Mouse (Mus musculus) macrophage (primary cell): ENCODE results near the gene Cfap161. TPM values are rescaled to one million over a fixed set of nuclear protein-coding genes. Genes with fewer than 3 reads are reported as not detected.

Experiments
- H3K27ac ChIP-seq: fragments of 350-480 bp; formaldehyde crosslinking; 2 replicates; pipeline ENCODE4 v1.9.0; 2021
- H3K36me3 ChIP-seq: fragments of 350-480 bp; formaldehyde crosslinking; 2 replicates; pipeline ENCODE4 v1.9.0; 2021; ENCODE audit errors: inconsistent target
- H3K4me3 ChIP-seq: fragments of 350-480 bp; formaldehyde crosslinking; 2 replicates; pipeline ENCODE4 v1.9.0; 2021; ENCODE audit errors: inconsistent target
- H3K79me2 ChIP-seq: fragments of 350-480 bp; formaldehyde crosslinking; 2 replicates; pipeline ENCODE4 v1.9.0; 2021; ENCODE audit errors: inconsistent target
- WGBS: methylation state at CpG from one replicate; pipeline ENCODE4 v1.1.7; 2026; ENCODE audit warnings: inconsistent platforms; ENCODE audit not compliant: missing documents; 5-methylcytosine and 5-hydroxymethylcytosine counted together
- polyA plus RNA-seq: library from polyadenylated mRNA; stranded (reverse); fragments of 250-400 nt; gene quantifications from 3 replicates; pipeline ENCODE4 v1.2.4, GENCODE M21; 2018; ENCODE audit warnings: inconsistent platforms

The Cfap161 gene
- polyA plus RNA-seq, 1 experiment from 2014 or later = 1.3 TPM

GRCm38 (mm10) chr7:83794006-83794683 is 535 bp downstream of the Cfap161 start:
- 65% methylated on average over 11 of the region's 11 CpGs for WGBS
- H3K27ac ChIP-seq = no peak overlapping the region
- H3K4me3 ChIP-seq = no peak overlapping the region

GRCm38 (mm10) chr7:83780881-83781280 is 13.8 kb downstream of the Cfap161 start:
- no peaks in the 10 kb centered on the region for H3K36me3 ChIP-seq
- H3K4me3 ChIP-seq = no peak overlapping the region
- 88% methylated on average over 4 of the region's 4 CpGs for WGBS
- H3K27ac ChIP-seq = no peak overlapping the region
- H3K79me2 ChIP-seq = no peaks in the 10 kb centered on the region

More at GRCm38 (mm10) chr7:83794006-83794683, 535 bp downstream of the Cfap161 start:
- Histone ChIP-seq H3K79me2 (no peaks in the 10 kb centered on the region), H3K36me3 (no peaks in the 10 kb centered on the region)

DNA sequence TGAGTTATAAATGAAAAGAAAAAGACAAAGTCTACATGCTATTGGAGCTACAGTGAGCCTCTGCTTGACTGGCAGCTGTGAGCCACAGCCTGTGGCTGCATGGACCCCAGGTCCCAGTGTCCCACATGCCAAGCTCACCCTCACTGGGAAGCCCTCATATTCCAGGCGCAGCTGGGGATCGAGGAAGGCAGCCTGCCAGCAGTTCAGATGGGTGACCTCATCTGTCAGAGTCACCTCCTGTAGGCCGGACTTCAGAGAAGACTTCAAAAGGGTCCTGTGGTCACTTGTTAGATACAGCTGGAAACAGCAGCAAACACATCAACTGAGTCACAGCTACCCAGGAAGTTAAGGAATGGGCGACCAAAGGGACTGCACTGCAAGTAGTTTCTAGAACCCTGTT is 14.7 kb downstream of the Cfap161 start:
- WGBS = 88% methylated on average over 4 of the region's 4 CpGs
- Histone ChIP-seq H3K4me3 (no peak overlapping the region), H3K27ac (no peak overlapping the region), H3K79me2 (no peaks in the 10 kb centered on the region), H3K36me3 (no peaks in the 10 kb centered on the region)

DNA sequence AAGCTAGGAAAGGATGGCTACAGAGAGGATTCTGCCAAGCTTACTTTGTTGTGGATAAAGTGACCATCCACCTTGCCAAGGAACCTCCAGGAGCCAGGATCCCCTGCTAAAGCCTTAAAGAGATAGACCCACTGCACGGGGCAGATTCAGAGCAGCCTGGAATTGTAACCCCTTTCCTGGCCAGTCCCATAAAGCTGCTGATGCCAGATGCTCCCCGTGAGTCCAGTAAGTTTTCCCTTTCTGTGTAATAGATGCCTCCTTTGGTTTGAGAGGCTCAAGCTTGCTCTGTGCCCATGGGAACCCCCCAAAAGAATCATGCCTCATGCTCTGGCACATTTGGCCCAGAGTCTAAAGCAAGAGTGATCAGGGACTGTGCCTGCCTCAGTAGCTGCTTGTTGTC is 15.7 kb downstream of the Cfap161 start:
- Histone ChIP-seq H3K4me3 (no peak overlapping the region), H3K79me2 (no peaks in the 10 kb centered on the region), H3K27ac (no peak overlapping the region), H3K36me3 (no peaks in the 10 kb centered on the region)
- WGBS = 91% methylated on average over 2 of the region's 2 CpGs

DNA sequence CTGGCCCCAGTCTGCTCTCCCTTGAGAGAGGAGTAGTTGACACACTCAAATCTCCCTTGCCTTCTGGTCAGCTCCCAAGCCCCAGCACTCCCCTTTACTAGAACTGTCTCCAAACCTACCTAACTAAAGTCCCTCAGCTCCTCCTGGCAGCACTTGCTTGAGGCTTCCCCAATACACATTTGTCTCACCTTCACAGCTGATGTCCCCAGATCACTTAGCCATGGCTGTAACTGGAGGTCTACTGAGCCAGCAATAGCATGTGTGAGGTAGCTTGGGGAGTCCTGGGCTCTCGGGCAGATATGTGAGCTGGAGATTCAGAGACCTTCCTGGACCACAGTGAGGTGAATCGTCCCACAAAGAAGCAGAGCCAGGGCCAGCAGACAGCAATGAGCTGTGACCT is 16.2 kb downstream of the Cfap161 start:
- H3K79me2 ChIP-seq = no peaks in the 10 kb centered on the region
- no peak overlapping the region for H3K27ac ChIP-seq
- H3K4me3 ChIP-seq = no peak overlapping the region
- no peaks in the 10 kb centered on the region for H3K36me3 ChIP-seq
- WGBS = 88% methylated on average over 2 of the region's 2 CpGs

DNA sequence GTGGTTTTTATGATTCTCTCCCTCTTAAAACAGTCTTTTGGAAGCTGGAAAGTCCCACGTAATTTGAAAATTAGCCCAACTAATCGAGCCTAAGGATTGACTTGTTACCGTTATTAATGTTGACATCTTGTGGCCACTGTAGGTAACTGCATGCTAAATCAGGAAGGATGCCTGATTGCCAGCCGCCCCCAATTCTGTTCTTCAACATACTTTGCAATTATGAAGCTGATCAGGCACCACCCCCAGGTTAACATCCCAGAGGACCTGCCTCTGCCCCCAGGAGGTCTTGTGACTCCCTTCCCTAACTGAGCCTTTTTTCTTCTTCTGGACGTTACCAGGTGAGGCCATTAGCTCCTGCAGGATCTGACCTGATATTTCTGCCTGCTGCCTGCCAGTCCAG is 20.0 kb downstream of the Cfap161 start:
- Histone ChIP-seq H3K4me3 (no peak overlapping the region), H3K27ac (no peak overlapping the region), H3K36me3 (no peaks in the 10 kb centered on the region), H3K79me2 (no peaks in the 10 kb centered on the region)
- 18% methylated on average over 5 of the region's 5 CpGs for WGBS

- Histone ChIP-seq H3K36me3 (no peaks in the 10 kb centered on the region), H3K27ac (no peak overlapping the region), H3K4me3 (no peak overlapping the region), H3K79me2 (no peaks in the 10 kb centered on the region)
- WGBS = 92% methylated on average over 3 of the region's 3 CpGs
These were observed 31.0 kb downstream of the Cfap161 start for GRCm38 (mm10) chr7:83763674-83764073.

- Histone ChIP-seq H3K36me3 (no peaks in the 10 kb centered on the region), H3K27ac (no peak overlapping the region), H3K79me2 (no peaks in the 10 kb centered on the region), H3K4me3 (no peak overlapping the region)
- WGBS = 95% methylated on average over 5 of the region's 5 CpGs
These were observed 32.3 kb downstream of the Cfap161 start for GRCm38 (mm10) chr7:83762336-83762735.

- H3K27ac ChIP-seq = no peak overlapping the region
- H3K79me2 ChIP-seq = no peaks in the 10 kb centered on the region
- H3K4me3 ChIP-seq = no peak overlapping the region
- no peaks in the 10 kb centered on the region for H3K36me3 ChIP-seq
- WGBS = 87% methylated on average over 1 of the region's 1 CpGs
These were observed 43.6 kb downstream of the Cfap161 start for GRCm38 (mm10) chr7:83751055-83751454.

- Histone ChIP-seq H3K4me3 (no peak overlapping the region), H3K79me2 (no peaks in the 10 kb centered on the region), H3K27ac (no peak overlapping the region), H3K36me3 (no peaks in the 10 kb centered on the region)
- 90% methylated on average over 1 of the region's 1 CpGs for WGBS
These were observed 46.3 kb downstream of the Cfap161 start for GRCm38 (mm10) chr7:83748405-83748804.

GRCm38 (mm10) chr7:83746107-83746687 is 48.5 kb downstream of the Cfap161 start:
- H3K36me3 ChIP-seq = no peaks in the 10 kb centered on the region
- no peak overlapping the region for H3K27ac ChIP-seq
- no peaks in the 10 kb centered on the region for H3K79me2 ChIP-seq
- 83% methylated on average over 8 of the region's 8 CpGs for WGBS
- H3K4me3 ChIP-seq = no peak overlapping the region

DNA sequence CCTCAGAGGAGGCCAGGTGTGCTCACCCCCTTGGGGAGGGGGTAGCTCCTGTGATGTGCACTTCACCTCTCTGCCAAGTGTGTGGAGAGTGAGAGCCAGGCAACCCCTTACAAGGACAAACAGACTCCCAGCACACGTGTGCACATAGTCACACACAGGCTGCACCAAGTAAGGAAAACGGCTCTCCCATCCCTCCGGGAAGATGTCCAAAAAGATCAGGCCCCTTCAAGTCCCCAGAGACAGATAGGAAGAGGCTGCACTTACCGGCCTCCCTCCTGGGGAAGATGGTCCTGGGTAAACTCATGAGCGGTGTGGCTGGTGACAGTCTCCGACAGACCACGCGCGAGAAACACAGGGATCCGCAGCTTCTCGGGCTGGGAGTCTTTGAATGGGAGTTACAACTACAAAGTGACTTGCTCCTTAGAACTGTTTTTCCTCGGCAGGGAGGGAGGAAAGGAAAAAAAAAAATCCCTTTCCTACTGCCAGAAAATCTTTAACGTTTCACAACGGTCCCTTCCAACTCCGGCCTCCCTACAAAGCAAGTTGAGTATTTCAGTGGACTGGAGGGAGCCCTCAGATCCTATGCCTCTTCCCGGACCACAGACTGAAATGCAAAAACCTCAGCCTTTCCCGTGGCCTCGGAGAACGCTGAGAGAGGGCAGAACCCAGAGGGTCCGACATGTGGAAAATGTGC is 49.1 kb downstream of the Cfap161 start, which contains the start of gene Il16:
Gene Il16, minus strand, starts transcription at position 314 of the 694 bp plus-strand sequence.
- Histone ChIP-seq H3K27ac (no peak within 1 kb of the TSS), H3K4me3 (no peak within 1 kb of the TSS), H3K79me2 (no peaks in the 10 kb centered on the region), H3K36me3 (no peaks in the 10 kb centered on the region)
- WGBS = 73% methylated on average over 19 of the region's 20 CpGs

GRCm38 (mm10) chr7:83745065-83745412 is 49.6 kb downstream of the Cfap161 start:
- no peak overlapping the region for H3K27ac ChIP-seq

GRCm38 (mm10) chr7:83744250-83744649 is 50.4 kb downstream of the Cfap161 start:
- WGBS = 88% methylated on average over 4 of the region's 4 CpGs
- H3K36me3 ChIP-seq = no peaks in the 10 kb centered on the region
- H3K4me3 ChIP-seq = no peak overlapping the region
- no peak overlapping the region for H3K27ac ChIP-seq
- H3K79me2 ChIP-seq = no peaks in the 10 kb centered on the region

More at GRCm38 (mm10) chr7:83745065-83745412, 49.6 kb downstream of the Cfap161 start:
- Histone ChIP-seq H3K79me2 (no peaks in the 10 kb centered on the region), H3K4me3 (no peak overlapping the region), H3K36me3 (no peaks in the 10 kb centered on the region)
- 92% methylated on average over 9 of the region's 9 CpGs for WGBS

GRCm38 (mm10) chr7:83742690-83743089 is 52.0 kb downstream of the Cfap161 start:
- H3K36me3 ChIP-seq = no peaks in the 10 kb centered on the region
- H3K79me2 ChIP-seq = no peaks in the 10 kb centered on the region
- 33% methylated on average over 3 of the region's 3 CpGs for WGBS
- H3K4me3 ChIP-seq = no peak overlapping the region
- H3K27ac ChIP-seq = no peak overlapping the region
